Mouse (Mus musculus) midbrain, embryonic 11.5 days (tissue): ENCODE results near the gene Abcg5. TPM values are rescaled to one million over a fixed set of nuclear protein-coding genes. Genes with fewer than 3 reads are reported as not detected.
A peak's percentile ranks its signal among the peaks of the same experiment; 100 is the strongest.

Source experiments
- ATAC-seq: fragments of 200-750 bp; cut with Nextera tagmentation; 2 replicates; pipeline ENCODE4 v1.8.0; 2017; ENCODE audit warnings: moderate TSS enrichment, moderate library complexity; ENCODE audit not compliant: low FRiP score
- DNase-seq: peaks from one replicate; pipeline ENCODE4 v3.0.0; 2015; ENCODE audit warnings: low spot score; ENCODE audit errors: missing footprints
- H3K27ac ChIP-seq: fragments of 300-500 bp; sonication (generic); 2 replicates; pipeline ENCODE4 v1.5.1; 2014; ENCODE audit warnings: low read depth, low read length
- H3K27me3 ChIP-seq: fragments of 300-500 bp; sonication (generic); 2 replicates; pipeline ENCODE4 v1.6.1; 2014; ENCODE audit warnings: mild to moderate bottlenecking, low read length, moderate library complexity, mixed read lengths; ENCODE audit not compliant: control insufficient read depth, insufficient read depth
- H3K36me3 ChIP-seq: fragments of 300-500 bp; sonication (generic); 2 replicates; pipeline ENCODE4 v1.6.1; 2014; ENCODE audit warnings: mild to moderate bottlenecking, low read length, moderate library complexity, mixed read lengths; ENCODE audit not compliant: control insufficient read depth, insufficient read depth
- H3K4me1 ChIP-seq: fragments of 300-500 bp; sonication (generic); 2 replicates; pipeline ENCODE4 v1.6.1; 2014; ENCODE audit warnings: low read length; ENCODE audit not compliant: control insufficient read depth, insufficient read depth
- H3K4me2 ChIP-seq: fragments of 300-500 bp; sonication (generic); 2 replicates; pipeline ENCODE4 v1.6.1; 2014; ENCODE audit warnings: mild to moderate bottlenecking, moderate library complexity
- H3K4me3 ChIP-seq: fragments of 300-500 bp; sonication (generic); 2 replicates; pipeline ENCODE4 v1.5.1; 2014; ENCODE audit warnings: low read depth, low read length
- H3K9ac ChIP-seq: fragments of 300-500 bp; sonication (generic); 2 replicates; pipeline ENCODE4 v1.6.1; 2014; ENCODE audit warnings: low read length
- H3K9me3 ChIP-seq: fragments of 300-500 bp; sonication (generic); 2 replicates; pipeline ENCODE4 v1.6.1; 2016; ENCODE audit warnings: low read length; ENCODE audit not compliant: control insufficient read depth
- WGBS: fragments of 180-500 bp; shearing (Covaris S2); extraction: QIAGEN DNeasy Blood & Tissue Kit; methylation state at CpG from one replicate; pipeline ENCODE4 v1.1.7; 2014; 5-methylcytosine and 5-hydroxymethylcytosine counted together
- polyA plus RNA-seq: library from polyadenylated mRNA; unstranded; fragments of >200 nt; fragmentation: Nextera tagmentation; extraction: Ambion mirVana; gene quantifications from 2 replicates; pipeline ENCODE4 v1.2.1, GENCODE M21; 2014

Gene Abcg5
- polyA plus RNA-seq, 1 experiment from 2014 or later, result 2.4 TPM

- peaks cover 5% of the 10 kb centered on the region; the same call in 1 of the 2 replicates for H3K4me1 ChIP-seq
- H3K27me3 ChIP-seq, result no peaks in the 10 kb centered on the region
- ATAC-seq (no peak), DNase-seq (no peak)
- H3K9me3 ChIP-seq, result no peaks in the 10 kb centered on the region
- H3K9ac ChIP-seq, result no peak overlapping the region
- no peaks in the 10 kb centered on the region for H3K36me3 ChIP-seq
- no peak overlapping the region for H3K4me3 ChIP-seq
- 58% methylated on average over 16 of the region's 16 CpGs for WGBS
- no peak overlapping the region for H3K27ac ChIP-seq
- H3K4me2 ChIP-seq, result no peak overlapping the region
These were observed 38.3 kb downstream of the Abcg5 start for GRCm38 (mm10) chr17:84644292-84645050.

GRCm38 (mm10) chr17:84642324-84642723 lies 40.5 kb downstream of the Abcg5 start:
- no peak overlapping the region for H3K4me2 ChIP-seq
- WGBS, result 92% methylated on average over 9 of the region's 9 CpGs
- H3K4me3 ChIP-seq, result no peak overlapping the region
- H3K36me3 ChIP-seq, result no peaks in the 10 kb centered on the region
- no peaks in the 10 kb centered on the region for H3K9me3 ChIP-seq
- ATAC-seq (no peak), DNase-seq (no peak)
- H3K27me3 ChIP-seq, result no peaks in the 10 kb centered on the region
- H3K9ac ChIP-seq, result no peak overlapping the region
- H3K27ac ChIP-seq, result no peak overlapping the region
- peaks cover 5% of the 10 kb centered on the region; the same call in 1 of the 2 replicates for H3K4me1 ChIP-seq

- WGBS, result 34% methylated on average over 3 of the region's 3 CpGs
- no peak for ATAC-seq
- H3K36me3 ChIP-seq, result no peaks in the 10 kb centered on the region
- peak; percentile 95 for DNase-seq
- H3K4me2 ChIP-seq, result no peak overlapping the region
- H3K4me3 ChIP-seq, result no peak overlapping the region
- H3K4me1 ChIP-seq, result peaks cover 5% of the 10 kb centered on the region; the same call in 1 of the 2 replicates
- H3K9me3 ChIP-seq, result no peaks in the 10 kb centered on the region
- no peaks in the 10 kb centered on the region for H3K27me3 ChIP-seq
- H3K27ac ChIP-seq, result no peak overlapping the region
- H3K9ac ChIP-seq, result no peak overlapping the region
These were observed 40.9 kb downstream of the Abcg5 start for GRCm38 (mm10) chr17:84641893-84642292.

- Histone ChIP-seq H3K4me1 (peaks cover 3% of the 10 kb centered on the region; the same call in 1 of the 2 replicates), H3K4me3 (no peak overlapping the region), H3K27ac (no peak overlapping the region), H3K36me3 (no peaks in the 10 kb centered on the region), H3K9me3 (no peaks in the 10 kb centered on the region), H3K9ac (no peak overlapping the region), H3K4me2 (no peak overlapping the region), H3K27me3 (no peaks in the 10 kb centered on the region)
- no peak for DNase-seq
- ATAC-seq, result no peak
- 59% methylated on average over 10 of the region's 10 CpGs for WGBS
These were observed 42.9 kb downstream of the Abcg5 start for GRCm38 (mm10) chr17:84639796-84640378.

GRCm38 (mm10) chr17:84637971-84638370 lies 44.8 kb downstream of the Abcg5 start:
- no peak for DNase-seq
- 95% methylated on average over 6 of the region's 6 CpGs for WGBS
- no peak overlapping the region for H3K4me2 ChIP-seq
- no peaks in the 10 kb centered on the region for H3K4me1 ChIP-seq
- H3K27ac ChIP-seq, result no peak overlapping the region
- H3K36me3 ChIP-seq, result no peaks in the 10 kb centered on the region
- H3K9me3 ChIP-seq, result no peaks in the 10 kb centered on the region
- no peaks in the 10 kb centered on the region for H3K27me3 ChIP-seq
- no peak overlapping the region for H3K9ac ChIP-seq
- no peak for ATAC-seq
- H3K4me3 ChIP-seq, result no peak overlapping the region

GRCm38 (mm10) chr17:84636328-84636727 lies 46.5 kb downstream of the Abcg5 start:
- no peak overlapping the region for H3K4me3 ChIP-seq
- no peaks in the 10 kb centered on the region for H3K27me3 ChIP-seq
- H3K36me3 ChIP-seq, result no peaks in the 10 kb centered on the region
- H3K9me3 ChIP-seq, result no peaks in the 10 kb centered on the region
- DNase-seq, result no peak
- H3K9ac ChIP-seq, result no peak overlapping the region
- no peak overlapping the region for H3K27ac ChIP-seq
- ATAC-seq, result no peak
- 58% methylated on average over 8 of the region's 8 CpGs for WGBS
- no peak overlapping the region for H3K4me2 ChIP-seq
- H3K4me1 ChIP-seq, result no peaks in the 10 kb centered on the region

GRCm38 (mm10) chr17:84633443-84633842 lies 49.4 kb downstream of the Abcg5 start:
- no peak overlapping the region for H3K9ac ChIP-seq
- no peaks in the 10 kb centered on the region for H3K4me1 ChIP-seq
- no peak overlapping the region for H3K27ac ChIP-seq
- 87% methylated on average over 13 of the region's 13 CpGs for WGBS
- H3K36me3 ChIP-seq, result no peaks in the 10 kb centered on the region
- no peak overlapping the region for H3K4me3 ChIP-seq
- no peaks in the 10 kb centered on the region for H3K27me3 ChIP-seq
- no peaks in the 10 kb centered on the region for H3K9me3 ChIP-seq
- DNase-seq (no peak), ATAC-seq (no peak)
- no peak overlapping the region for H3K4me2 ChIP-seq

GRCm38 (mm10) chr17:84631836-84632235 lies 51.0 kb downstream of the Abcg5 start:
- 94% methylated on average over 6 of the region's 6 CpGs for WGBS
- DNase-seq, result no peak
- no peak for ATAC-seq

GRCm38 (mm10) chr17:84628611-84629010 lies 54.2 kb downstream of the Abcg5 start:
- WGBS, result 86% methylated on average over 9 of the region's 9 CpGs

More at GRCm38 (mm10) chr17:84631836-84632235, 51.0 kb downstream of the Abcg5 start:
- Histone ChIP-seq H3K4me2 (no peak overlapping the region), H3K27me3 (no peaks in the 10 kb centered on the region), H3K9ac (no peak overlapping the region), H3K4me3 (no peak overlapping the region), H3K4me1 (peaks cover 1% of the 10 kb centered on the region), H3K36me3 (no peaks in the 10 kb centered on the region), H3K27ac (no peak overlapping the region), H3K9me3 (no peaks in the 10 kb centered on the region)

More at GRCm38 (mm10) chr17:84628611-84629010, 54.2 kb downstream of the Abcg5 start:
- H3K4me1 ChIP-seq, result peaks cover 3% of the 10 kb centered on the region
- DNase-seq, result no peak
- H3K4me2 ChIP-seq, result no peak overlapping the region
- H3K4me3 ChIP-seq, result no peak overlapping the region
- H3K36me3 ChIP-seq, result no peaks in the 10 kb centered on the region
- no peak overlapping the region for H3K9ac ChIP-seq
- H3K27ac ChIP-seq, result no peak overlapping the region
- no peak for ATAC-seq
- no peaks in the 10 kb centered on the region for H3K9me3 ChIP-seq
- H3K27me3 ChIP-seq, result no peaks in the 10 kb centered on the region
